Mouse (Mus musculus): ENCODE results near the gene Ssx9. TPM values are rescaled to one million over a fixed set of nuclear protein-coding genes. Genes with fewer than 3 reads are reported as not detected.

The Ssx9 gene
- polyA plus RNA-seq (2015; fragmentation: Nextera tagmentation; extraction: Ambion mirVana), result not detected in 2 replicates

DNA sequence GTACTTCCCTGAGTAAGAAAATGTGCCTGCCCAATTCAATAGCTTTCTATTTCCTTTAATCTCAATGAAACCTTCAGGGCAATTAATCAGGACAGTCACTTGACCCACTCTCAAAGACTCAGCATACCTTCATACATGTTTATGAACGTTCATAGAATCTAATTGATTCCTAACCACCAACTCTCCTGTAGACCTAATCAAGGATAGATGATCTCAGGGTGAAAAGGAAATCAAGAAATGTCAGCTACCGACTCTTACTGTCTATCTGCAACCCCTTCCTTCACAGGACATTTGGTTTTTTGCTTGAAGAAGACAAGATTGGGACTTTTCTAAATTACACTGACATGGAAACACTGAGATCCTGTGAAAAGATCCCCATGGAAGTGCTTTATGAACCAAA lies at the start of gene Ssx9:
TSS of gene Ssx9 (plus strand) at position 301 of the 400 bp plus-strand sequence.

DNA sequence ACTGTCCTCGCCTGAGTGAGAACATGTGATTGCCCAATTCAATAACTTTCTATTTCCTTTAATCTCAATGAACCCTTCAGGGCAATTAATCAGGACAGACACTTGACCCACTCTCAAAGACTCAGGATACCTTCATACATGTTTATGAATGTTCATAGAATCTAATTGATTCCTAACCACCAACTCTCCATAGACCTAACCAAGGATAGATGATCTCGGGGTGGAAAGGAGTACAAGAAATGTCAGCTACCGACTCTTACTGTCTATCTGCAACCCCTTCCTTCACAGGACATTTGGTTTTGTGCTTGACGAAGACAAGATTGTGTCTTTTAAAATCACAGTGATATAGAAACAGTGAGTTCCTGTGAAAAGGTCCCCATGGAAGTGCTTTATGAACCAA lies 55.2 kb downstream of the Ssx9 start, which contains the start of gene Ssxb5:
TSS of gene Ssxb5 (plus strand) at position 301 of the 400 bp plus-strand sequence.

Other genes starting within 250 kb of the Ssx9 start
- gene Gm14459, start 223.5 kb upstream of the Ssx9 start, polyA plus RNA-seq (2015; fragmentation: Nextera tagmentation; extraction: Ambion mirVana), result not detected in 2 replicates
- gene Ssxb6, start 200.2 kb upstream of the Ssx9 start, polyA plus RNA-seq (2015; fragmentation: Nextera tagmentation; extraction: Ambion mirVana), result not detected in 2 replicates
- gene Ssxb3, start 156.6 kb upstream of the Ssx9 start, polyA plus RNA-seq (2015; fragmentation: Nextera tagmentation; extraction: Ambion mirVana), result not detected in 2 replicates
- gene Ssxb8, start 57.6 kb upstream of the Ssx9 start, polyA plus RNA-seq (2015; fragmentation: Nextera tagmentation; extraction: Ambion mirVana), result not detected in 2 replicates
- gene Ssxb5, start 55.3 kb downstream of the Ssx9 start, polyA plus RNA-seq (2015; fragmentation: Nextera tagmentation; extraction: Ambion mirVana), result not detected in 2 replicates
- gene Gm6592, start 95.6 kb downstream of the Ssx9 start, polyA plus RNA-seq (2015; fragmentation: Nextera tagmentation; extraction: Ambion mirVana), result not detected in 2 replicates
- gene Gm5751, start 125.8 kb downstream of the Ssx9 start, polyA plus RNA-seq (2015; fragmentation: Nextera tagmentation; extraction: Ambion mirVana), result not detected in 2 replicates
- gene B630019K06Rik, start 143.9 kb downstream of the Ssx9 start, polyA plus RNA-seq (2015; fragmentation: Nextera tagmentation; extraction: Ambion mirVana), result 1.1 and 1.3 TPM in 2 replicates
- not detected in 2 replicates for gene Fthl17b, start 214.5 kb downstream of the Ssx9 start, polyA plus RNA-seq (2015; fragmentation: Nextera tagmentation; extraction: Ambion mirVana)
- not detected in 2 replicates for gene Fthl17c, start 228.1 kb downstream of the Ssx9 start, polyA plus RNA-seq (2015; fragmentation: Nextera tagmentation; extraction: Ambion mirVana)
- gene Fthl17d, start 238.3 kb downstream of the Ssx9 start, polyA plus RNA-seq (2015; fragmentation: Nextera tagmentation; extraction: Ambion mirVana), result not detected in 2 replicates